Mouse (Mus musculus) lung, embryonic 14.5 days (tissue): Measurements from ENCODE around the gene Plekhh3. TPM values are rescaled to one million over a fixed set of nuclear protein-coding genes. Genes with fewer than 3 reads are reported as not detected.

Experiments
- ATAC-seq: fragments of 200-750 bp; cut with Nextera tagmentation; 2 replicates; pipeline ENCODE4 v1.8.0; 2017; ENCODE audit warnings: mild to moderate bottlenecking, moderate TSS enrichment, moderate library complexity; ENCODE audit not compliant: insufficient read depth
- DNase-seq: peaks from one replicate; pipeline ENCODE4 v3.0.0-alpha.2; 2015
- H3K27ac ChIP-seq: fragments of 300-500 bp; sonication (generic); 2 replicates; pipeline ENCODE4 v1.5.1; 2014; ENCODE audit warnings: low read depth, mild to moderate bottlenecking, moderate library complexity
- H3K27me3 ChIP-seq: fragments of 300-500 bp; sonication (generic); 2 replicates; pipeline ENCODE4 v1.6.1; 2014; ENCODE audit warnings: low read length, control low read depth; ENCODE audit not compliant: insufficient read depth
- H3K36me3 ChIP-seq: fragments of 300-500 bp; sonication (generic); 2 replicates; pipeline ENCODE4 v1.6.1; 2014; ENCODE audit warnings: control low read depth; ENCODE audit not compliant: insufficient read depth
- H3K4me1 ChIP-seq: fragments of 300-500 bp; sonication (generic); 2 replicates; pipeline ENCODE4 v1.6.1; 2014; ENCODE audit warnings: antibody characterized with exemption, control low read depth; ENCODE audit not compliant: insufficient read depth
- H3K4me2 ChIP-seq: fragments of 300-500 bp; sonication (generic); 2 replicates; pipeline ENCODE4 v1.6.1; 2014; ENCODE audit warnings: mild to moderate bottlenecking
- H3K4me3 ChIP-seq: fragments of 300-500 bp; sonication (generic); 2 replicates; pipeline ENCODE4 v1.5.1; 2014; ENCODE audit warnings: low read depth, low read length
- H3K9ac ChIP-seq: fragments of 300-500 bp; sonication (generic); 2 replicates; pipeline ENCODE4 v1.6.1; 2014
- H3K9me3 ChIP-seq: fragments of 300-500 bp; sonication (generic); 2 replicates; pipeline ENCODE4 v1.6.1; 2016; ENCODE audit warnings: low read depth, low read length, control low read depth
- CTCF ChIP-seq: IDR thresholded peaks from 2 replicates; pipeline ENCODE4 v1.5.1; 2016; ENCODE audit warnings: antibody characterized with exemption, low read depth
- WGBS: fragments of 180-500 bp; shearing (Covaris S2); extraction: QIAGEN DNeasy Blood & Tissue Kit; methylation state at CpG from one replicate; pipeline ENCODE4 v1.1.7; 2014; 5-methylcytosine and 5-hydroxymethylcytosine counted together
- polyA plus RNA-seq: library from polyadenylated mRNA; unstranded; fragments of >200 nt; fragmentation: Nextera tagmentation; extraction: Ambion mirVana; gene quantifications from 2 replicates; pipeline ENCODE4 v1.2.1, GENCODE M21; 2014

The Plekhh3 gene
- polyA plus RNA-seq, 1 experiment from 2014 or later = 15.9 TPM

- no peak for ATAC-seq
- TF ChIP-seq CTCF = no peak
- H3K27me3 ChIP-seq = no peaks in the 10 kb centered on the region
- H3K27ac ChIP-seq = no peak overlapping the region
- no peaks in the 10 kb centered on the region for H3K9me3 ChIP-seq
- 86% methylated on average over 27 of the region's 27 CpGs for WGBS
- peaks cover 21% of the 10 kb centered on the region for H3K4me1 ChIP-seq
- no peak overlapping the region for H3K9ac ChIP-seq
- no peak overlapping the region for H3K4me3 ChIP-seq
- no peaks in the 10 kb centered on the region for H3K36me3 ChIP-seq
- H3K4me2 ChIP-seq = no peak overlapping the region
- no peak for DNase-seq
Observed at GRCm38 (mm10) chr11:101186526-101187247, 15.5 kb upstream of the Plekhh3 start.

- DNase-seq (no peak), ATAC-seq (no peak)
- Histone ChIP-seq H3K9ac (no peak overlapping the region), H3K27me3 (no peaks in the 10 kb centered on the region), H3K4me1 (peaks cover 13% of the 10 kb centered on the region), H3K4me3 (no peak overlapping the region), H3K4me2 (no peak overlapping the region), H3K27ac (no peak overlapping the region), H3K36me3 (no peaks in the 10 kb centered on the region), H3K9me3 (no peaks in the 10 kb centered on the region)
- 93% methylated on average over 4 of the region's 4 CpGs for WGBS
- no peak for TF ChIP-seq CTCF
Observed at GRCm38 (mm10) chr11:101185441-101185840, 14.3 kb upstream of the Plekhh3 start.

GRCm38 (mm10) chr11:101184984-101185383 is 13.8 kb upstream of the Plekhh3 start:
- no peak overlapping the region for H3K4me3 ChIP-seq
- H3K4me1 ChIP-seq = peaks cover 11% of the 10 kb centered on the region
- WGBS = 89% methylated on average over 12 of the region's 12 CpGs
- no peaks in the 10 kb centered on the region for H3K9me3 ChIP-seq
- no peak for TF ChIP-seq CTCF
- DNase-seq (no peak), ATAC-seq (no peak)
- H3K36me3 ChIP-seq = no peaks in the 10 kb centered on the region
- H3K27ac ChIP-seq = no peak overlapping the region
- H3K27me3 ChIP-seq = no peaks in the 10 kb centered on the region
- H3K4me2 ChIP-seq = no peak overlapping the region
- no peak overlapping the region for H3K9ac ChIP-seq

DNA sequence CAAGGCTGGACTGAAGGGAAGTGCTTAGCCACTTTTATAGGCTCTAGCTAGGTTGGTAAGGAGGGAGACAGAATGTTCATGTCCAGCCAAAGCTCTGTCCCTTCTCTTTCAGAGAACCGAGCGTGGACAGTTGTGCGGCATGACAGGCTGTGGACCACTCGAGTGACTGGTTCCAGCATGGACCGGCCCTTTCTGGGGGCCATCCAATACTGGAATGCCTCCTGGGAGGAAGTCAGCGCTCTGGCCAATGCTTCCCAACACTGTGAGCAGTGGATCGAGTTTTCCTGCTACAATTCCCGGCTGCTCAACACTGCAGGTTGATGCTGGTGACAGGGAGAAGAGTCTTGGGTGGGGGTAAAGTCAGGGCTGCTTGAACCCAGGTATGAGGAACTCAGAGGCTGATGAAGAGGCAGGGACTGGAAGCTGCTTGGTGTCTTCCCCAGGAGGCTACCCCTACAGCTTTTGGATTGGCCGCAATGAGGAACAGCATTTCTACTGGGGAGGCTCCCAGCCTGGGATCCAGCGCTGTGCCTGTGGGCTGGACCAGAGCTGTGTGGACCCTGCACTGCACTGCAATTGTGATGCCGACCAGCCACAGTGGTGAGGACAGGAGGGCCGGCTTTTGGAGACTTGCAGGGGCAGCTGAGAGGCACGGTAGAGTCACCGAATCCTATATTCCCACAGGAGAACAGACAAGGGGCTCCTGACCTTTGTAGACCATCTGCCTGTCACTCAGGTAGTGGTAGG is 11.8 kb upstream of the Plekhh3 start:
- DNase-seq (no peak), ATAC-seq (no peak)
- H3K9ac ChIP-seq = no peak overlapping the region
- H3K4me3 ChIP-seq = no peak overlapping the region
- WGBS = 74% methylated on average over 14 of the region's 14 CpGs
- H3K4me1 ChIP-seq = no peaks in the 10 kb centered on the region
- TF ChIP-seq CTCF = no peak
- H3K27me3 ChIP-seq = peaks cover 11% of the 10 kb centered on the region; the same call in 1 of the 2 replicates
- no peak overlapping the region for H3K27ac ChIP-seq
- no peaks in the 10 kb centered on the region for H3K36me3 ChIP-seq
- H3K9me3 ChIP-seq = no peaks in the 10 kb centered on the region
- H3K4me2 ChIP-seq = no peak overlapping the region

DNA sequence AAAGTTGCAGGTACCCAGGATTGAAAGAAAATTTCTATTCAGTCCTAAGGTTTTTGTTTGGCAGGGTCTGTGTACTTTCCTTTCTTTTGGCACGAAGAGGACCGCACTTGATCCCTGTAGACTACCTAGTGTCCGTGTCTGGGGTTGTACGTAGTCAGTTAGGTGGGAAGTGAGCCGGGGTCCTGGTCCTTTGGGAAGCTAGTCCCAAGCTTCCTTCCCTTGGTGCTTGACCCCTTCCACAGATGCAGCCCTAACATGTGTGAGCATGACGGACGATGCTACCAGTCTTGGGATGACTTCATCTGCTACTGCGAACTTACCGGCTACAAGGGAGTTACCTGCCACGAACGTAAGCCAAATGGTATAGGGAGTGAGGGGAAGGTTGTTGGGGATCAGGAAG is 10.8 kb upstream of the Plekhh3 start:
- DNase-seq (no peak), ATAC-seq (no peak)
- no peak for TF ChIP-seq CTCF
- 0 out of 2 replicates have a peak, but pooled peaks cover 3% of the 10 kb centered on the region for H3K4me1 ChIP-seq
- peaks cover 20% of the 10 kb centered on the region for H3K27me3 ChIP-seq
- WGBS = 87% methylated on average over 11 of the region's 11 CpGs
- no peak overlapping the region for H3K4me3 ChIP-seq
- no peak overlapping the region for H3K9ac ChIP-seq
- no peak overlapping the region for H3K4me2 ChIP-seq
- no peaks in the 10 kb centered on the region for H3K9me3 ChIP-seq
- no peak overlapping the region for H3K27ac ChIP-seq
- H3K36me3 ChIP-seq = no peaks in the 10 kb centered on the region

- peaks cover 28% of the 10 kb centered on the region for H3K27me3 ChIP-seq
- no peak overlapping the region for H3K4me3 ChIP-seq
- no peak overlapping the region for H3K9ac ChIP-seq
- 35% methylated on average over 10 of the region's 10 CpGs for WGBS
- TF ChIP-seq CTCF = peak; percentile 87
- no peak overlapping the region for H3K4me2 ChIP-seq
- H3K27ac ChIP-seq = no peak overlapping the region
- no peaks in the 10 kb centered on the region for H3K36me3 ChIP-seq
- 0 out of 2 replicates have a peak, but pooled peaks cover 4% of the 10 kb centered on the region for H3K4me1 ChIP-seq
- H3K9me3 ChIP-seq = no peaks in the 10 kb centered on the region
- ATAC-seq (no peak), DNase-seq (peak; percentile 83)
Observed at GRCm38 (mm10) chr11:101180846-101181740, 9.9 kb upstream of the Plekhh3 start.

GRCm38 (mm10) chr11:101180261-101180660 is 9.1 kb upstream of the Plekhh3 start:
- DNase-seq (no peak), ATAC-seq (no peak)
- Histone ChIP-seq H3K4me2 (no peak overlapping the region), H3K27me3 (peaks cover 37% of the 10 kb centered on the region), H3K36me3 (no peaks in the 10 kb centered on the region), H3K9ac (no peak overlapping the region), H3K27ac (no peak overlapping the region), H3K4me1 (0 out of 2 replicates have a peak, but pooled peaks cover 4% of the 10 kb centered on the region), H3K9me3 (no peaks in the 10 kb centered on the region), H3K4me3 (no peak overlapping the region)
- TF ChIP-seq CTCF = no peak
- WGBS = 57% methylated on average over 17 of the region's 17 CpGs
